Mouse (Mus musculus) kidney, postnatal 0 days (tissue): ENCODE data around the gene Ctsd. TPM values are rescaled to one million over a fixed set of nuclear protein-coding genes. Genes with fewer than 3 reads are reported as not detected.

Source experiments
- ATAC-seq: fragments of 200-750 bp; cut with Nextera tagmentation; replicated peaks from 2 replicates; pipeline ENCODE4 v1.8.0; 2017; ENCODE audit warnings: low read depth, moderate number of reproducible peaks, moderate TSS enrichment, moderate library complexity; ENCODE audit not compliant: low FRiP score
- DNase-seq: peaks from one replicate; pipeline ENCODE4 v3.0.0-alpha.2; 2016; ENCODE audit warnings: low spot score
- H3K27ac ChIP-seq: fragments of 300-500 bp; sonication (generic); 2 replicates; pipeline ENCODE4 v1.5.1; 2014; ENCODE audit warnings: mild to moderate bottlenecking
- H3K27me3 ChIP-seq: fragments of 300-500 bp; sonication (generic); 2 replicates; pipeline ENCODE4 v1.6.1; 2014; ENCODE audit warnings: low read length, mixed read lengths; ENCODE audit not compliant: insufficient read depth
- H3K36me3 ChIP-seq: fragments of 300-500 bp; sonication (generic); 2 replicates; pipeline ENCODE4 v1.6.1; 2014; ENCODE audit warnings: low read length, mixed read lengths; ENCODE audit not compliant: insufficient read depth
- H3K4me1 ChIP-seq: fragments of 300-500 bp; sonication (generic); replicated peaks from 2 replicates; pipeline ENCODE4 v1.6.1; 2014; ENCODE audit warnings: antibody characterized with exemption, low read length, mixed read lengths; ENCODE audit not compliant: insufficient read depth
- H3K4me2 ChIP-seq: fragments of 300-500 bp; sonication (generic); 2 replicates; pipeline ENCODE4 v1.6.1; 2014; ENCODE audit warnings: mild to moderate bottlenecking, low read length, moderate library complexity, mixed read lengths
- H3K4me3 ChIP-seq: fragments of 300-500 bp; sonication (generic); replicated peaks from 2 replicates; pipeline ENCODE4 v1.5.1; 2014; ENCODE audit warnings: low read depth, low read length
- H3K9ac ChIP-seq: fragments of 300-500 bp; sonication (generic); 2 replicates; pipeline ENCODE4 v1.6.1; 2014; ENCODE audit warnings: low read depth, low read length
- H3K9me3 ChIP-seq: fragments of 300-500 bp; sonication (generic); replicated peaks from 2 replicates; pipeline ENCODE4 v1.6.1; 2016; ENCODE audit warnings: low read length, inconsistent platforms, mixed read lengths
- CTCF ChIP-seq: IDR thresholded peaks from 2 replicates; pipeline ENCODE4 v1.5.1; 2016; ENCODE audit warnings: antibody characterized with exemption, low read depth, mild to moderate bottlenecking, moderate library complexity
- WGBS: fragments of 180-500 bp; shearing (Covaris S2); extraction: QIAGEN DNeasy Blood & Tissue Kit; methylation state at CpG from one replicate; pipeline ENCODE4 v1.1.7; 2014; 5-methylcytosine and 5-hydroxymethylcytosine counted together
- polyA plus RNA-seq: library from polyadenylated mRNA; unstranded; fragments of >200 nt; fragmentation: Nextera tagmentation; extraction: Ambion mirVana; gene quantifications from 2 replicates; pipeline ENCODE4 v1.2.1, GENCODE M21; 2015

Gene Ctsd
- polyA plus RNA-seq, 1 experiment from 2014 or later: 575 TPM

DNA sequence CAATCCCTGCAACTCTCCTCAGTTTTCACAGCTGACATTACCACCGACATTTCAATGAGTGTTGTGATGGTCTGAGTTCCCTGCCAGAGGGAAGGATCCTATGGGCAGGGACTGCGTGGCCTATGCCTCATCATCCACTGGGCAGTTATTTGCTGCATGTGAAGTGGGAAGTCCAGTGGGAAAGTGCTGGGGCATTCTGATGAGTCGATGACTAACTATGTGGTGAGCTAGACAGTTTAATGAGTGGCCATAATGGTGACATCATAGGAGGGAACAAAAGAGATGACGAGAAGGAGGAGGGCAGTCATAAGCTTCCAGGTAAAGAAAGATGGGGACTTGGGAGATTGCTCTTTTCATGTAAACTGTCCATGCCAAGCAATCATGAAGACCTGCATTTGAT lies 24.7 kb downstream of the Ctsd start:
- H3K4me2 ChIP-seq: no peak overlapping the region
- no peaks in the 10 kb centered on the region for H3K4me1 ChIP-seq
- no peaks in the 10 kb centered on the region for H3K9me3 ChIP-seq
- 64% methylated on average over 4 of the region's 4 CpGs for WGBS
- TF ChIP-seq CTCF: no peak
- DNase-seq: no peak
- no peak overlapping the region for H3K9ac ChIP-seq
- H3K27ac ChIP-seq: no peak overlapping the region
- no peak for ATAC-seq
- no peak overlapping the region for H3K4me3 ChIP-seq
- H3K36me3 ChIP-seq: no peaks in the 10 kb centered on the region
- no peaks in the 10 kb centered on the region for H3K27me3 ChIP-seq

GRCm38 (mm10) chr7:142360743-142361142 lies 27.1 kb downstream of the Ctsd start:
- no peak for DNase-seq

DNA sequence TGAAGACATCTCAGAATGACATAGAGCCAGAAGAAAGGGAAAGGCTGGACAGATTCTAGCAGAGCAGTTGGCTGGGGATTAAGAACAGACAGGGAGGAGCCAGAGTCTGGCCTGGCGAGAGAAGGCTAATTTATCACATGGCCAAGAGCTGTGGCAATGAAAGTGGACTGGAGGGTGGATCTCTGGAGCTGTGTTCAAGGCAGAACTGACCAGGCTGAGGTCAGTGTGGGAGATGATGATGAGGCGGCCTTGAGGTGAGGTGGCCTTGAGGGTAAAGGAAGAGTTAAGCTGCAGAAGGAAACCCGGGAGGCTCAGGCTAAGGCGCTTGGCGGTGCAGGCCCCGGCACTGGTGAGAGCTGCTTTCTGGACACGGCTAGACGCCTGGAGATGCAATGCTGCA lies 28.7 kb downstream of the Ctsd start:
- Histone ChIP-seq H3K4me2 (no peak overlapping the region), H3K36me3 (no peaks in the 10 kb centered on the region), H3K9me3 (no peaks in the 10 kb centered on the region), H3K27me3 (no peaks in the 10 kb centered on the region), H3K4me1 (no peaks in the 10 kb centered on the region), H3K9ac (no peak overlapping the region), H3K4me3 (no peak overlapping the region), H3K27ac (no peak overlapping the region)
- ATAC-seq (no peak), DNase-seq (no peak)
- TF ChIP-seq CTCF: no peak
- WGBS: 62% methylated on average over 8 of the region's 8 CpGs

More at GRCm38 (mm10) chr7:142360743-142361142, 27.1 kb downstream of the Ctsd start:
- Histone ChIP-seq H3K4me1 (no peaks in the 10 kb centered on the region), H3K36me3 (no peaks in the 10 kb centered on the region), H3K9me3 (no peaks in the 10 kb centered on the region), H3K4me3 (no peak overlapping the region), H3K27ac (no peak overlapping the region), H3K9ac (no peak overlapping the region), H3K27me3 (no peaks in the 10 kb centered on the region), H3K4me2 (no peak overlapping the region)
- peak; percentile 55; the same call in 1 of the 2 replicates for TF ChIP-seq CTCF
- no peak for ATAC-seq

DNA sequence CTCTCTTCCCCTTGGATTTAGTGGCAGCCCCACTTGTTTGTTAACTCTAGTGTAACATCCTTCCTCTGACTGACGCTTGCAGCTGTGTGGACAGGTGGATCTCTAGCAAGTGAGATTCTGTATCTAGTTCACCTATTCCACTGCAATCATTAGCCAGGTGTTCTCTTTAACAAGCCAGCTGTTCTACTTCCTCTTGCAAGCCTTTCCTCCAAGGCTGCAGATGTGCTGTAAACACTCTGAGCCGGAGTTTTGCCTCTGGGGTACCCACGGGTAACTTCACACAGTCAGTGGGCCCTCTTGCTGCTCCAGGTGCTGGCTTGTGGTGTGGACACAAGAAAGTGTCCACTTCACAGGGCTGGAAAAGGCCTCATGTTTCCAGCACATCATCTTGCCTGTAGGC lies 30.3 kb downstream of the Ctsd start:
- no peak overlapping the region for H3K27ac ChIP-seq
- no peak overlapping the region for H3K4me2 ChIP-seq
- DNase-seq: no peak
- ATAC-seq: no peak
- H3K9ac ChIP-seq: no peak overlapping the region
- no peaks in the 10 kb centered on the region for H3K4me1 ChIP-seq
- no peaks in the 10 kb centered on the region for H3K9me3 ChIP-seq
- H3K4me3 ChIP-seq: no peak overlapping the region
- H3K27me3 ChIP-seq: no peaks in the 10 kb centered on the region
- no peaks in the 10 kb centered on the region for H3K36me3 ChIP-seq
- 76% methylated on average over 3 of the region's 3 CpGs for WGBS
- no peak for TF ChIP-seq CTCF

GRCm38 (mm10) chr7:142354661-142355233 lies 33.1 kb downstream of the Ctsd start:
- WGBS: 55% methylated on average over 8 of the region's 8 CpGs
- no peaks in the 10 kb centered on the region for H3K36me3 ChIP-seq
- no peak overlapping the region for H3K27ac ChIP-seq
- no peak for ATAC-seq
- no peak for TF ChIP-seq CTCF
- H3K4me2 ChIP-seq: no peak overlapping the region
- H3K4me1 ChIP-seq: no peaks in the 10 kb centered on the region
- H3K4me3 ChIP-seq: no peak overlapping the region
- H3K9me3 ChIP-seq: no peaks in the 10 kb centered on the region
- H3K9ac ChIP-seq: no peak overlapping the region
- H3K27me3 ChIP-seq: no peaks in the 10 kb centered on the region
- DNase-seq: no peak

DNA sequence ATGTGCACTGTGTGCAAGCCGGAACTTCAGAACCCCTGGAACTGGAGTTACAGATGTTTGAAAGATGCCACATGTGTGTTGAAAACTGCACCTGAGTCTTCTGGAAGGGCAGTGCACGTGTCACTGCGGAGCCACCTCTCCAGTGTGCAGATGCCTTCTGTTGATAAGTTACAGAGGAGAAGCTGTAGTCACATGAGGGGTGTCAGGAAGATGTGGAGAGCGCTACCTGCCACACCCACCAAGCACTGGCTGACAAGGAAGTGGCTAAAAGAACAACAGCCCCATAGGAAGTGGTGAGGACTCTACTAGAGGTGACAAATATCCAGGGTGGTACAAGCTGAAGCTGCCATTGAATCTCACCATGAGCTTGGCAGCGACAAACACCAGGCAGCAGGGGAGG lies 34.0 kb downstream of the Ctsd start:
- no peak overlapping the region for H3K9ac ChIP-seq
- H3K4me1 ChIP-seq: no peaks in the 10 kb centered on the region
- 65% methylated on average over 5 of the region's 5 CpGs for WGBS
- H3K27ac ChIP-seq: no peak overlapping the region
- TF ChIP-seq CTCF: no peak
- H3K27me3 ChIP-seq: no peaks in the 10 kb centered on the region
- ATAC-seq (no peak), DNase-seq (no peak)
- no peaks in the 10 kb centered on the region for H3K36me3 ChIP-seq
- H3K9me3 ChIP-seq: no peaks in the 10 kb centered on the region
- no peak overlapping the region for H3K4me2 ChIP-seq
- H3K4me3 ChIP-seq: no peak overlapping the region

GRCm38 (mm10) chr7:142351569-142351968 lies 36.3 kb downstream of the Ctsd start:
- ATAC-seq (no peak), DNase-seq (peak; percentile 54)
- no peak overlapping the region for H3K9ac ChIP-seq
- no peaks in the 10 kb centered on the region for H3K4me1 ChIP-seq
- no peaks in the 10 kb centered on the region for H3K36me3 ChIP-seq
- 54% methylated on average over 5 of the region's 5 CpGs for WGBS
- H3K9me3 ChIP-seq: no peaks in the 10 kb centered on the region
- 0 out of 2 replicates have a peak overlapping the region, but pooled peaks have one; percentile 2 for H3K27ac ChIP-seq
- H3K4me2 ChIP-seq: no peak overlapping the region
- H3K27me3 ChIP-seq: no peaks in the 10 kb centered on the region
- no peak for TF ChIP-seq CTCF
- H3K4me3 ChIP-seq: no peak overlapping the region
